In genomic region chr11:116620073-116620472, GRCm38 (mm10) we compare ENCODE assay signal across 10 mouse cellular contexts. TPM values are rescaled to one million over a fixed set of nuclear protein-coding genes. Genes with fewer than 3 reads are reported as not detected.
DNase-seq lines count a peak whose midpoint lies in the region; ATAC-seq lines count a peak whose summit lies in the region.
"Had no signal": no experiment of that assay in that cellular context is flagged by ENCODE, and none has a peak within 500 bp of the region (broad histone marks: within the 10 kb centered on the region; RNA-seq: fewer than 3 reads in every experiment).

No protein-coding gene starts in this region.

- DNase-seq in hindbrain, embryonic 11.5 days (ENCODE audit: low spot score) = no peak
- peak; percentile 67 for DNase-seq in ZHBTc4 (ENCODE audit: low read depth, low spot score)
- DNase-seq in lung, postnatal 10 days = peak; percentile 68
- no peak for DNase-seq in natural killer cell, adult 2 months (ENCODE audit: low spot score in 2 of 2)
- DNase-seq in testis, postnatal 14 days (ENCODE audit: low spot score) = no peak
- no peak for DNase-seq in layer of hippocampus, postnatal 36 days
- DNase-seq: kidney, postnatal 4 days; thymus, postnatal 25 days had no signal

- no peak overlapping the region for H3K4me2 ChIP-seq in hindbrain, embryonic 13.5 days
- H3K4me2 ChIP-seq in hindbrain, embryonic 11.5 days (replicated peaks; ENCODE audit: low read depth, low read length) = no peak overlapping the region
- H3K4me2 ChIP-seq in intestine, embryonic 15.5 days (replicated peaks) = 0 out of 2 replicates have a peak overlapping the region, but pooled peaks have one; percentile 10

- H3K4me1 ChIP-seq in hindbrain, embryonic 13.5 days (replicated peaks) = peaks cover 52% of the 10 kb centered on the region
- peaks cover 4% of the 10 kb centered on the region for H3K4me1 ChIP-seq in hindbrain, embryonic 11.5 days (replicated peaks; ENCODE audit: control insufficient read depth, insufficient read depth, low read length)
- H3K4me1 ChIP-seq in intestine, embryonic 15.5 days (replicated peaks) = peaks cover 69% of the 10 kb centered on the region

- 43% methylated on average over 9 of the region's 9 CpGs for WGBS in hindbrain, embryonic 13.5 days
- WGBS in hindbrain, embryonic 11.5 days = 53% methylated on average over 9 of the region's 9 CpGs
- WGBS in intestine, embryonic 15.5 days = 34% methylated on average over 9 of the region's 9 CpGs

- peaks cover 44% of the 10 kb centered on the region for H3K27me3 ChIP-seq in hindbrain, embryonic 13.5 days
- peaks cover 18% of the 10 kb centered on the region for H3K27me3 ChIP-seq in hindbrain, embryonic 11.5 days (ENCODE audit: control insufficient read depth, insufficient read depth, low read length)
- no peaks in the 10 kb centered on the region for H3K27me3 ChIP-seq in intestine, embryonic 15.5 days (replicated peaks)

- H3K36me3 ChIP-seq in hindbrain, embryonic 13.5 days = no peaks in the 10 kb centered on the region
- no peaks in the 10 kb centered on the region for H3K36me3 ChIP-seq in hindbrain, embryonic 11.5 days (ENCODE audit: control insufficient read depth, insufficient read depth, low read length)
- H3K36me3 ChIP-seq in intestine, embryonic 15.5 days = no peaks in the 10 kb centered on the region

- no peak overlapping the region; the same call in 1 of the 2 replicates for H3K27ac ChIP-seq in hindbrain, embryonic 13.5 days
- no peak overlapping the region for H3K27ac ChIP-seq in hindbrain, embryonic 11.5 days (ENCODE audit: low read depth, low read length)
- H3K27ac ChIP-seq in intestine, embryonic 15.5 days = no peak overlapping the region

- no peak overlapping the region for H3K4me3 ChIP-seq in hindbrain, embryonic 13.5 days
- no peak overlapping the region for H3K4me3 ChIP-seq in hindbrain, embryonic 11.5 days (ENCODE audit: low read depth, low read length)
- H3K4me3 ChIP-seq in intestine, embryonic 15.5 days (replicated peaks) = no peak overlapping the region

- H3K9ac ChIP-seq in hindbrain, embryonic 13.5 days = peak overlapping the region; percentile 46; the same call in 1 of the 2 replicates
- H3K9ac ChIP-seq in hindbrain, embryonic 11.5 days (ENCODE audit: low read depth, low read length) = no peak overlapping the region
- no peak overlapping the region for H3K9ac ChIP-seq in intestine, embryonic 15.5 days

- no peak for ATAC-seq in hindbrain, embryonic 13.5 days (ENCODE audit: low FRiP score)
- no peak for ATAC-seq in hindbrain, embryonic 11.5 days (ENCODE audit: low FRiP score)
- no peak for ATAC-seq in intestine, embryonic 15.5 days

- no peaks in the 10 kb centered on the region for H3K9me3 ChIP-seq in hindbrain, embryonic 13.5 days
- no peaks in the 10 kb centered on the region for H3K9me3 ChIP-seq in hindbrain, embryonic 11.5 days (ENCODE audit: control insufficient read depth, low read length)
- H3K9me3 ChIP-seq in intestine, embryonic 15.5 days = no peaks in the 10 kb centered on the region

RNA-seq across cellular contexts. Expression of gene Rhbdf2, which starts 6.7 kb away (rescaled TPM):
- polyA plus RNA-seq in hindbrain, embryonic 13.5 days (2015; fragmentation: Nextera tagmentation; extraction: Ambion mirVana) = 1.8 and 2.1 TPM in 2 replicates
- polyA plus RNA-seq in hindbrain, embryonic 11.5 days (2014; fragmentation: Nextera tagmentation; extraction: Ambion mirVana) = 2.1 and 2.7 TPM in 2 replicates
- polyA plus RNA-seq in intestine, embryonic 15.5 days (2015; fragmentation: Nextera tagmentation; extraction: Ambion mirVana) = 8.4 and 8.9 TPM in 2 replicates
- 1 to 10 TPM in 1 of 2 experiments, under 1 TPM in 1; 0.90 to 1.4 TPM for total RNA-seq in layer of hippocampus, postnatal 36 days (2021)

RNA-seq across cellular contexts. Expression of gene Prcd, which starts 33.3 kb away (rescaled TPM):
- 1.2 and 1.4 TPM in 2 replicates for polyA plus RNA-seq in hindbrain, embryonic 13.5 days (2015; fragmentation: Nextera tagmentation; extraction: Ambion mirVana)
- 0.32 and 0.43 TPM in 2 replicates for polyA plus RNA-seq in hindbrain, embryonic 11.5 days (2014; fragmentation: Nextera tagmentation; extraction: Ambion mirVana)
- 1.0 and 1.3 TPM in 2 replicates for polyA plus RNA-seq in intestine, embryonic 15.5 days (2015; fragmentation: Nextera tagmentation; extraction: Ambion mirVana)
- total RNA-seq in layer of hippocampus, postnatal 36 days (2021) = 1 to 10 TPM; 5.0 to 5.2 TPM

RNA-seq across cellular contexts. Expression of gene Aanat, which starts 33.8 kb away (rescaled TPM):
- 0.36 and 1.0 TPM in 2 replicates for polyA plus RNA-seq in hindbrain, embryonic 13.5 days (2015; fragmentation: Nextera tagmentation; extraction: Ambion mirVana)
- not detected in 2 replicates for polyA plus RNA-seq in hindbrain, embryonic 11.5 days (2014; fragmentation: Nextera tagmentation; extraction: Ambion mirVana)
- polyA plus RNA-seq in intestine, embryonic 15.5 days (2015; fragmentation: Nextera tagmentation; extraction: Ambion mirVana) = not detected in 2 replicates
- under 1 TPM; 0.33 to 0.77 TPM for total RNA-seq in layer of hippocampus, postnatal 36 days (2021)

RNA-seq across cellular contexts. Expression of gene Cygb, which starts 34.0 kb away (rescaled TPM):
- polyA plus RNA-seq in hindbrain, embryonic 13.5 days (2015; fragmentation: Nextera tagmentation; extraction: Ambion mirVana) = 16.4 and 18.1 TPM in 2 replicates
- 2.4 and 2.8 TPM in 2 replicates for polyA plus RNA-seq in hindbrain, embryonic 11.5 days (2014; fragmentation: Nextera tagmentation; extraction: Ambion mirVana)
- 12.5 and 12.9 TPM in 2 replicates for polyA plus RNA-seq in intestine, embryonic 15.5 days (2015; fragmentation: Nextera tagmentation; extraction: Ambion mirVana)
- 10 to 100 TPM; 72.2 to 74.8 TPM for total RNA-seq in layer of hippocampus, postnatal 36 days (2021)

RNA-seq across cellular contexts. Expression of gene Ube2o, which starts 38.8 kb away (rescaled TPM):
- 14.1 and 14.8 TPM in 2 replicates for polyA plus RNA-seq in hindbrain, embryonic 13.5 days (2015; fragmentation: Nextera tagmentation; extraction: Ambion mirVana)
- polyA plus RNA-seq in hindbrain, embryonic 11.5 days (2014; fragmentation: Nextera tagmentation; extraction: Ambion mirVana) = 17.5 and 18.8 TPM in 2 replicates
- polyA plus RNA-seq in intestine, embryonic 15.5 days (2015; fragmentation: Nextera tagmentation; extraction: Ambion mirVana) = 8.4 and 8.8 TPM in 2 replicates
- 10 to 100 TPM; 91.3 to 98.8 TPM for total RNA-seq in layer of hippocampus, postnatal 36 days (2021)

Comparison
In these comparisons a context has a peak if more than half of its experiments do, and no peak if none do; other contexts are left out.
1. DNase-seq: peak in ZHBTc4 (single experiment) and lung, postnatal 10 days (single experiment); none in hindbrain, embryonic 11.5 days (single experiment), natural killer cell, adult 2 months (0 of 2), testis, postnatal 14 days (single experiment) and layer of hippocampus, postnatal 36 days (0 of 2).